In genomic region chr3:85993744-85994143, GRCm38 (mm10) we compare ENCODE assay signal across 13 mouse cellular contexts. TPM values are rescaled to one million over a fixed set of nuclear protein-coding genes. Genes with fewer than 3 reads are reported as not detected.
DNase-seq lines count a peak whose midpoint lies in the region; ATAC-seq and TF ChIP-seq lines count a peak whose summit lies in the region.
"Had no signal": no experiment of that assay in that cellular context is flagged by ENCODE, and none has a peak within 500 bp of the region (broad histone marks: within the 10 kb centered on the region; RNA-seq: fewer than 3 reads in every experiment).

No protein-coding gene starts in this region.

- TF ChIP-seq EP300 in MEL (IDR thresholded peaks at IDR 0.05; ENCODE audit: low read depth in 1 of 2, low read length in 2 of 2): no peak
- TF ChIP-seq EP300 in lung, postnatal 0 days (IDR thresholded peaks at IDR 0.05): no peak

- peak overlapping the region; percentile 46 for H3K4me2 ChIP-seq in heart, embryonic 14.5 days (ENCODE audit: low read length)
- no peak overlapping the region for H3K4me2 ChIP-seq in lung, postnatal 0 days (replicated peaks; ENCODE audit: low read depth, low read length)
- H3K4me2 ChIP-seq: stomach, embryonic 15.5 days had no signal

- no peaks in the 10 kb centered on the region for H3K79me2 ChIP-seq in MEL (ENCODE audit: control insufficient read depth, insufficient read depth, low read length, poor library complexity)

- H3K36me3 ChIP-seq in MEL (ENCODE audit: control insufficient read depth in 1 of 2, insufficient read depth in 2 of 2, low read length in 2 of 2): peaks cover 0 to 12% of the 10 kb centered on the region in 2 experiments; a peak in 2 of 4 replicates
- no peaks in the 10 kb centered on the region for H3K36me3 ChIP-seq in heart, embryonic 14.5 days (ENCODE audit: control insufficient read depth, insufficient read depth, low read length)
- no peaks in the 10 kb centered on the region for H3K36me3 ChIP-seq in lung, postnatal 0 days (ENCODE audit: insufficient read depth, low read length)
- H3K36me3 ChIP-seq: stomach, embryonic 15.5 days had no signal

- ATAC-seq in heart, embryonic 14.5 days (ENCODE audit: insufficient number of reproducible peaks, insufficient read depth, low FRiP score, low read depth): peak; percentile 59; the same call in 1 of the 2 replicates
- ATAC-seq in lung, postnatal 0 days: peak; percentile 60

- no peaks in the 10 kb centered on the region for H3K27me3 ChIP-seq in MEL (ENCODE audit: control insufficient read depth in 1 of 2, insufficient read depth in 2 of 2, low read length in 2 of 2)
- no peaks in the 10 kb centered on the region for H3K27me3 ChIP-seq in heart, embryonic 14.5 days (ENCODE audit: control insufficient read depth, insufficient read depth, low read length)
- H3K27me3 ChIP-seq in lung, postnatal 0 days (replicated peaks; ENCODE audit: insufficient read depth, low read length): no peaks in the 10 kb centered on the region
- H3K27me3 ChIP-seq: stomach, embryonic 15.5 days had no signal

- H3K9ac ChIP-seq in MEL (ENCODE audit: control insufficient read depth, low read depth, low read length, poor library complexity, severe bottlenecking): no peak overlapping the region
- peak overlapping the region; percentile 5 for H3K9ac ChIP-seq in heart, embryonic 14.5 days (ENCODE audit: low read length)
- H3K9ac ChIP-seq in lung, postnatal 0 days (replicated peaks; ENCODE audit: low read depth): no peak overlapping the region
- H3K9ac ChIP-seq: stomach, embryonic 15.5 days had no signal

- WGBS in heart, embryonic 14.5 days: 12% methylated on average over 11 of the region's 11 CpGs
- WGBS in lung, postnatal 0 days: 44% methylated on average over 11 of the region's 11 CpGs

- intact Hi-C loops in left cerebral cortex, postnatal 36 days (cut with DNase I): no loop called here

- H3K9me3 ChIP-seq in MEL (replicated peaks; ENCODE audit: insufficient read depth, low read length): no peaks in the 10 kb centered on the region
- H3K9me3 ChIP-seq in heart, embryonic 14.5 days (ENCODE audit: control insufficient read depth, low read length): no peaks in the 10 kb centered on the region
- H3K9me3 ChIP-seq in lung, postnatal 0 days (ENCODE audit: low read length): no peaks in the 10 kb centered on the region
- H3K9me3 ChIP-seq: stomach, embryonic 15.5 days had no signal

- H3K4me3 ChIP-seq in MEL (ENCODE audit: control insufficient read depth in 1 of 2, insufficient read depth in 1 of 2, low read depth in 2 of 2, low read length in 2 of 2): no peak overlapping the region
- peak overlapping the region in 1 of 2 experiments; percentile 19; a peak in 3 of 4 replicates for H3K4me3 ChIP-seq in heart, embryonic 14.5 days (ENCODE audit: control insufficient read depth in 1 of 2, insufficient read depth in 1 of 2, low read depth in 1 of 2, low read length in 2 of 2)
- no peak overlapping the region for H3K4me3 ChIP-seq in lung, postnatal 0 days (ENCODE audit: low read depth, low read length)
- H3K4me3 ChIP-seq: stomach, embryonic 15.5 days had no signal

- peak; percentile 25 for DNase-seq in gastrocnemius, postnatal 25 days
- no peak for DNase-seq in gastrocnemius, adult 8-10 months (ENCODE audit: low spot score in 2 of 2)
- DNase-seq in MEL (ENCODE audit: low read depth, low spot score): no peak
- no peak for DNase-seq in lung, postnatal 0 days (ENCODE audit: low spot score)
- DNase-seq in frontal cortex, adult 2 months (ENCODE audit: extremely low spot score in 1 of 2, low spot score in 1 of 2): no peak
- DNase-seq in layer of hippocampus, adult 18-20 months (ENCODE audit: low spot score in 2 of 2): no peak
- DNase-seq in left cerebral cortex, postnatal 36 days (ENCODE audit: low spot score in 2 of 2): no peak
- DNase-seq: B cell, adult 2 months; cerebellum, postnatal 36 days; right cerebral cortex, adult 18-20 months had no signal

- TF ChIP-seq POLR2A in MEL (IDR thresholded peaks at IDR 0.05; ENCODE audit: control insufficient read depth in 1 of 2, insufficient read depth in 1 of 2, low read depth in 1 of 2, low read length in 2 of 2, poor library complexity in 1 of 2): no peak

- H3K4me1 ChIP-seq in MEL (ENCODE audit: control insufficient read depth in 1 of 2, insufficient read depth in 2 of 2, low read length in 2 of 2): peaks cover 3 to 16% of the 10 kb centered on the region in 2 experiments
- H3K4me1 ChIP-seq in heart, embryonic 14.5 days (ENCODE audit: control insufficient read depth in 2 of 2, insufficient read depth in 2 of 2, low read length in 2 of 2): peaks cover 5 to 15% of the 10 kb centered on the region in 2 experiments
- H3K4me1 ChIP-seq in lung, postnatal 0 days (ENCODE audit: insufficient read depth, low read depth, low read length): peaks cover 13% of the 10 kb centered on the region; the same call in 1 of the 2 replicates

- no peak for TF ChIP-seq CTCF in MEL (IDR thresholded peaks at IDR 0.05 in 2 of 3, conservative IDR thresholded peaks at IDR 0.05 in 1 of 3; ENCODE audit: control insufficient read depth in 1 of 3, insufficient read depth in 1 of 3, low read depth in 2 of 3, low read length in 3 of 3, poor library complexity in 1 of 3, severe bottlenecking in 1 of 3)
- no peak for TF ChIP-seq CTCF in lung, postnatal 0 days (IDR thresholded peaks at IDR 0.05)

- H3K27ac ChIP-seq in MEL (ENCODE audit: control insufficient read depth, low read depth, low read length): no peak overlapping the region
- H3K27ac ChIP-seq in heart, embryonic 14.5 days (replicated peaks in 1 of 2; ENCODE audit: control insufficient read depth in 1 of 2, insufficient read depth in 1 of 2, low read depth in 2 of 2, low read length in 2 of 2): peak overlapping the region in 1 of 2 experiments; percentile 28; a peak in 1 of 4 replicates
- H3K27ac ChIP-seq in lung, postnatal 0 days (ENCODE audit: low read length): no peak overlapping the region
- H3K27ac ChIP-seq: stomach, embryonic 15.5 days had no signal

- no peak for TF ChIP-seq RAD21 in MEL (IDR thresholded peaks at IDR 0.05; ENCODE audit: low read depth, low read length)

TF ChIP-seq in MEL, 35 proteins besides CTCF, POLR2A, EP300 and RAD21:
- TF ChIP-seq USF1 (IDR thresholded peaks at IDR 0.05; ENCODE audit: low read depth, low read length): 0 out of 2 replicates have a peak, but pooled peaks have one; percentile 23
- TF ChIP-seq JUND (IDR thresholded peaks at IDR 0.05; ENCODE audit: low read depth, low read length): no peak
- no peak for TF ChIP-seq ELF1 (IDR thresholded peaks at IDR 0.05; ENCODE audit: low read depth, low read length)
- no peak for TF ChIP-seq USF2 (IDR thresholded peaks at IDR 0.05; ENCODE audit: borderline replicate concordance in 1 of 2, insufficient read depth in 1 of 2, low read depth in 1 of 2, low read length in 2 of 2)

RNA-seq across cellular contexts. Expression of gene Prss48, which starts 8.5 kb away (rescaled TPM):
- not detected for total RNA-seq in gastrocnemius, postnatal 25 days (2021)
- total RNA-seq in gastrocnemius, adult 8-10 months (2022): not detected
- not detected in 2 replicates for total RNA-seq in MEL (2012; rRNA removed)
- not detected for polyA plus RNA-seq in MEL (2012; ENCODE audit: insufficient read depth in 1 of 2, insufficient read length in 2 of 2, low read depth in 1 of 2, low replicate concordance in 2 of 2, missing spikeins in 1 of 2)
- not detected in 2 replicates for polyA plus RNA-seq in heart, embryonic 14.5 days (2014; fragmentation: Nextera tagmentation; extraction: Ambion mirVana)
- not detected in 2 replicates for polyA plus RNA-seq in lung, postnatal 0 days (2015; fragmentation: Nextera tagmentation; extraction: Ambion mirVana)
- polyA plus RNA-seq in frontal cortex, adult 2 months (2012; rRNA removed): not detected in 2 replicates
- total RNA-seq in layer of hippocampus, adult 18-20 months (2021): not detected
- not detected for total RNA-seq in left cerebral cortex, postnatal 36 days (2021)
- total RNA-seq: hematopoietic stem cell, adult 5-6 weeks had no signal
- polyA plus RNA-seq: stomach, embryonic 15.5 days had no signal

RNA-seq across cellular contexts. Expression of gene Sh3d19, which starts 22.8 kb away (rescaled TPM):
- 10 to 100 TPM; 20.0 to 20.6 TPM for total RNA-seq in gastrocnemius, postnatal 25 days (2021)
- total RNA-seq in gastrocnemius, adult 8-10 months (2022): 1 to 10 TPM; 4.5 to 9.7 (median 7.4) TPM
- 2.2 and 4.0 TPM in 2 replicates for total RNA-seq in MEL (2012; rRNA removed)
- 1 to 10 TPM in 1 of 2 experiments, not detected in 1; 4.8 TPM for polyA plus RNA-seq in MEL (2012; ENCODE audit: insufficient read depth in 1 of 2, insufficient read length in 2 of 2, low read depth in 1 of 2, low replicate concordance in 2 of 2, missing spikeins in 1 of 2)
- polyA plus RNA-seq in heart, embryonic 14.5 days (2014; fragmentation: Nextera tagmentation; extraction: Ambion mirVana): 15.2 and 17.6 TPM in 2 replicates
- polyA plus RNA-seq in lung, postnatal 0 days (2015; fragmentation: Nextera tagmentation; extraction: Ambion mirVana): 28.3 and 33.0 TPM in 2 replicates
- polyA plus RNA-seq in frontal cortex, adult 2 months (2012; rRNA removed): 13.5 TPM in 2 replicates
- total RNA-seq in layer of hippocampus, adult 18-20 months (2021): 10 to 100 TPM; 18.1 to 21.2 TPM
- total RNA-seq in left cerebral cortex, postnatal 36 days (2021): 10 to 100 TPM; 17.1 to 17.3 TPM
